Mouse (Mus musculus) ES-E14 (cell line): ENCODE data around the gene Prrxl1. TPM values are rescaled to one million over a fixed set of nuclear protein-coding genes. Genes with fewer than 3 reads are reported as not detected.

Source experiments
- DNase-seq: peaks from one replicate; pipeline ENCODE4 v3.0.0-alpha.2; 2013; ENCODE audit warnings: low read depth, low spot score
- H3K27ac ChIP-seq: 2 replicates; pipeline ENCODE4 v1.5.1; 2012; ENCODE audit warnings: low read depth, mild to moderate bottlenecking, low read length, moderate library complexity, mixed read lengths; ENCODE audit not compliant: poor library complexity, insufficient read depth, severe bottlenecking
- H3K36me3 ChIP-seq: 2 replicates; pipeline ENCODE4 v1.6.1; 2012; ENCODE audit warnings: mild to moderate bottlenecking, low read length, moderate library complexity, mixed read lengths; ENCODE audit not compliant: control insufficient read depth, poor library complexity, insufficient read depth, severe bottlenecking
- H3K4me1 ChIP-seq, 2 experiments: fragments of 150-350 bp in 1 of 2; sonication (generic) in 1 of 2; 2 replicates each; pipeline ENCODE4 v1.6.1; 2012; ENCODE audit warnings: low read length in 2 of 2, mild to moderate bottlenecking in 1 of 2, mixed read lengths in 1 of 2; ENCODE audit not compliant: control insufficient read depth in 2 of 2, insufficient read depth in 2 of 2, poor library complexity in 1 of 2
- H3K4me3 ChIP-seq, 2 experiments: fragments of 150-350 bp in 1 of 2; sonication (generic) in 1 of 2; 2 replicates each; pipeline ENCODE4 v1.5.1; 2012; ENCODE audit warnings: low read length in 2 of 2, low read depth in 1 of 2, mild to moderate bottlenecking in 1 of 2, mixed read lengths in 1 of 2; ENCODE audit not compliant: insufficient read depth in 1 of 2, poor library complexity in 1 of 2, severe bottlenecking in 1 of 2
- H3K9ac ChIP-seq: 2 replicates; pipeline ENCODE4 v1.6.1; 2012; ENCODE audit warnings: low read depth, mild to moderate bottlenecking, low read length, mixed read lengths; ENCODE audit not compliant: poor library complexity, insufficient read depth, severe bottlenecking
- H3K9me3 ChIP-seq: fragments of 150-350 bp; sonication (generic); 2 replicates; pipeline ENCODE4 v1.6.1; 2012; ENCODE audit warnings: low read depth, mild to moderate bottlenecking, low read length; ENCODE audit not compliant: control insufficient read depth, insufficient read depth
- CHD2 ChIP-seq: IDR thresholded peaks from 2 replicates; pipeline ENCODE4 v1.6.1; 2014; ENCODE audit warnings: mild to moderate bottlenecking, low read depth, low read length, inconsistent platforms
- HCFC1 ChIP-seq: IDR thresholded peaks from 2 replicates; pipeline ENCODE4 v1.6.1; 2012; ENCODE audit warnings: low read length, inconsistent platforms, borderline replicate concordance; ENCODE audit not compliant: insufficient read depth
- MAFK ChIP-seq: IDR thresholded peaks from 2 replicates; pipeline ENCODE4 v1.6.1; 2014; ENCODE audit warnings: mild to moderate bottlenecking, low read depth, low read length, inconsistent platforms; ENCODE audit not compliant: insufficient read depth
- ZC3H11A ChIP-seq: IDR thresholded peaks from 2 replicates; pipeline ENCODE4 v1.6.1; 2012; ENCODE audit warnings: low read depth, mild to moderate bottlenecking, inconsistent platforms, low read length, borderline replicate concordance
- ZNF384 ChIP-seq: IDR thresholded peaks from 2 replicates; pipeline ENCODE4 v1.6.1; 2012; ENCODE audit warnings: low read depth, low read length, inconsistent platforms
- in situ Hi-C, 2 experiments: fragments of 600-800 bp; cut with MboI; formaldehyde crosslinking; loops; one replicate each; pipeline ENCODE4 v1.15.1; 2025; ENCODE audit warnings: low sequenced_read_pairs in 2 of 2, inconsistent platforms in 1 of 2; ENCODE audit not compliant: unreplicated experiment in 2 of 2
- total RNA-seq: library from RNA; depleted of rRNA; stranded (reverse); fragments of 300-350 nt; gene quantifications from 2 replicates; pipeline ENCODE4 v1.2.3, GENCODE M21; 2012

Prrxl1 gene
- total RNA-seq, 1 experiment: 0.09 TPM

GRCm38 (mm10) chr14:32678565-32678964, 79.4 kb downstream of the Prrxl1 start:
- no peak overlapping the region for H3K4me3 ChIP-seq
- H3K4me1 ChIP-seq: no peaks in the 10 kb centered on the region
- DNase-seq: no peak
- TF ChIP-seq ZC3H11A (no peak), CHD2 (peak; percentile 88)
- no peak overlapping the region for H3K27ac ChIP-seq
- no peaks in the 10 kb centered on the region for H3K9me3 ChIP-seq
- in situ Hi-C loops: no loop called here
- H3K9ac ChIP-seq: no peak overlapping the region
- H3K36me3 ChIP-seq: no peaks in the 10 kb centered on the region

GRCm38 (mm10) chr14:32681603-32682002, 82.4 kb downstream of the Prrxl1 start:
- in situ Hi-C loops: no loop called here
- no peaks in the 10 kb centered on the region for H3K9me3 ChIP-seq

GRCm38 (mm10) chr14:32682536-32682935, 83.3 kb downstream of the Prrxl1 start:
- H3K4me3 ChIP-seq: no peak overlapping the region
- in situ Hi-C loops: no loop called here
- DNase-seq: no peak
- no peaks in the 10 kb centered on the region for H3K9me3 ChIP-seq
- H3K27ac ChIP-seq: no peak overlapping the region; the same call in 1 of the 2 replicates
- H3K9ac ChIP-seq: no peak overlapping the region
- no peaks in the 10 kb centered on the region for H3K4me1 ChIP-seq
- TF ChIP-seq MAFK (no peak), CHD2 (no peak), ZNF384 (no peak), ZC3H11A (no peak)
- no peaks in the 10 kb centered on the region for H3K36me3 ChIP-seq

More at GRCm38 (mm10) chr14:32681603-32682002, 82.4 kb downstream of the Prrxl1 start:
- Histone ChIP-seq H3K4me1 (no peaks in the 10 kb centered on the region), H3K36me3 (no peaks in the 10 kb centered on the region), H3K9ac (no peak overlapping the region), H3K27ac (no peak overlapping the region), H3K4me3 (no peak overlapping the region)
- no peak for DNase-seq
- no peak for TF ChIP-seq MAFK
- no peak for TF ChIP-seq ZNF384
- TF ChIP-seq ZC3H11A: no peak
- no peak for TF ChIP-seq HCFC1

- DNase-seq: no peak
- Histone ChIP-seq H3K4me1 (no peaks in the 10 kb centered on the region), H3K36me3 (no peaks in the 10 kb centered on the region), H3K27ac (no peak overlapping the region), H3K9me3 (no peaks in the 10 kb centered on the region), H3K4me3 (no peak overlapping the region), H3K9ac (no peak overlapping the region)
- in situ Hi-C loops: no loop called here
- TF ChIP-seq HCFC1 (no peak), ZC3H11A (no peak)
These were observed 84.1 kb downstream of the Prrxl1 start for GRCm38 (mm10) chr14:32683251-32683838.

GRCm38 (mm10) chr14:32683982-32684734, 85.0 kb downstream of the Prrxl1 start:
- Histone ChIP-seq H3K4me1 (no peaks in the 10 kb centered on the region), H3K36me3 (no peaks in the 10 kb centered on the region), H3K27ac (no peak overlapping the region), H3K9ac (no peak overlapping the region), H3K4me3 (no peak overlapping the region), H3K9me3 (no peaks in the 10 kb centered on the region)
- in situ Hi-C loops: no loop called here
- TF ChIP-seq CHD2: no peak
- TF ChIP-seq HCFC1: no peak
- 0 out of 2 replicates have a peak, but pooled peaks have one; percentile 20 for TF ChIP-seq ZNF384
- DNase-seq: no peak
